Mouse (Mus musculus) inflammation-experienced regulatory T-cells, adult 6 months (primary cell): Measurements from ENCODE around the gene Serf2. TPM values are rescaled to one million over a fixed set of nuclear protein-coding genes. Genes with fewer than 3 reads are reported as not detected.

Experiments used
- ATAC-seq: one replicate; pipeline ENCODE4 v1.8.0; 2017
- polyA plus RNA-seq, 3 experiments: library from polyadenylated mRNA; unstranded; fragments of 100-300 nt; shearing (Covaris generic); gene quantifications; one replicate each; pipeline ENCODE4 v1.2.1; 2017

Gene Serf2
- polyA plus RNA-seq, 3 experiments from 2014 or later: 695 to 1,210 (median 882) TPM

DNA sequence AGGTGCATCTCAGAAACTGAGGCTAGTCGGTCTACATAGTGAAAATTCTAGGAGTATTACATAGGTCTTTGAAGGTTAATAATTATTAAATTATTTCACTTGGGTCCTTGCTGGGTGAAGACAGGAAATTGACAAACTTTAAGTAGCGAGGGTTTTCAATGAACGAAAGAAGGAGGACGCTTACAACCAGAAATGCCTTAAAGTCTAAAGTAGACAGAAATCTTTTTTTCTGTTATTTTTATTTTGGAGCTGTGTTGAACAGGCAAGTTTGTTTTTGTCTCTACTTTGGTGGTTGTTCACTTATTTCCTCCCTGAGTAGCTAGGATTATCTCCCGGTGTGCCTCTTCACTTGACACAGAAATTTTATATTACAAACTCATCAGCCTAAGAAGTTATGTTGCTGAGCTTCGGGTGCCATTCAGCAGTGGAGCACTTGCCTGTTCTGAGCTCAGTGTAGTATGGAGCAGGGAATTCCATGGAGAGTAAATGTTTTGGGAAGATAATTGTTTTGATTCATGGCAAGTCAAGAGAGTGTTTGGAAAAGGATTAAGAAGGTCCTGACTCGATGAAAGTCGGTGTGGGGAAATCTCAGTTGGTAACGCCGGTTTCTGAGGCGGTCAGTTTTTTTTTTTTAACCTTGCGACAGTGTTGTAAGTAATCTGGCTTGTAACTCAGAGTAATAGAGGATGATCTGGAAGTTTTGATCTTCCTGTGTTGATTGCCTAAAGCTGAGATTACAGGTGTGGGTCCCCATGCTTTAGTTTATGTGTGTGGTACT lies 58.4 kb downstream of the Serf2 start:
- no peak for ATAC-seq

Other genes with a start within 250 kb of the Serf2 start
- 10 to 100 TPM; 32.2 to 41.0 (median 38.0) TPM for gene Trp53bp1, start 177.8 kb upstream of the Serf2 start, polyA plus RNA-seq
- gene Map1a, start 159.6 kb upstream of the Serf2 start, polyA plus RNA-seq: under 1 TPM in 2 of 3 experiments, not detected in 1; 0.14 to 0.39 TPM
- 10 to 100 TPM in 2 of 3 experiments, 1 to 10 TPM in 1; 7.2 to 12.5 (median 11.8) TPM for gene Ppip5k1, start 93.8 kb upstream of the Serf2 start, polyA plus RNA-seq
- gene Ckmt1, start 91.5 kb upstream of the Serf2 start, polyA plus RNA-seq: 1 to 10 TPM in 2 of 3 experiments, under 1 TPM in 1; 0.65 to 1.2 (median 1.1) TPM
- gene Strc, start 62.0 kb upstream of the Serf2 start, polyA plus RNA-seq: under 1 TPM; 0.18 to 0.63 (median 0.54) TPM
- 1,000 to 10,000 TPM in 2 of 3 experiments, 100 to 1,000 TPM in 1; 491 to 1,229 (median 1,150) TPM for gene Pdia3, start 35.4 kb upstream of the Serf2 start, polyA plus RNA-seq
- gene Catsper2, start 35.4 kb upstream of the Serf2 start, polyA plus RNA-seq: 1 to 10 TPM; 2.4 to 6.2 (median 3.1) TPM
- 1 to 10 TPM in 1 of 3 experiments, under 1 TPM in 2; 0.63 to 1.8 (median 0.65) TPM for gene Ell3, start 4.9 kb upstream of the Serf2 start, polyA plus RNA-seq
- 100 to 1,000 TPM; 130 to 261 (median 152) TPM for gene Hypk, start 4.1 kb downstream of the Serf2 start, polyA plus RNA-seq
- gene Serinc4, start 7.6 kb downstream of the Serf2 start, polyA plus RNA-seq: under 1 TPM in 1 of 3 experiments, not detected in 2; 0.62 TPM
- 100 to 1,000 TPM in 1 of 3 experiments, 10 to 100 TPM in 2; 80.6 to 133 (median 99.1) TPM for gene Mfap1b, start 24.9 kb downstream of the Serf2 start, polyA plus RNA-seq
- 10 to 100 TPM; 28.4 to 44.2 (median 39.2) TPM for gene Mfap1a, start 57.5 kb downstream of the Serf2 start, polyA plus RNA-seq
- gene Wdr76, start 57.5 kb downstream of the Serf2 start, polyA plus RNA-seq: 10 to 100 TPM in 2 of 3 experiments, 1 to 10 TPM in 1; 9.3 to 17.5 (median 16.5) TPM